Mouse (Mus musculus) bone marrow macrophage, adult 2 months (primary cell): ENCODE measurements around the gene Rgs12.

ENCODE experiments used
- CTCF ChIP-seq: IDR thresholded peaks from 2 replicates; pipeline ENCODE4 v1.5.1; 2012; ENCODE audit warnings: low read depth, mild to moderate bottlenecking, low read length, moderate library complexity
- POLR2A ChIP-seq: IDR thresholded peaks from 2 replicates; pipeline ENCODE4 v1.6.1; 2012; ENCODE audit warnings: mild to moderate bottlenecking, low read depth, low read length, borderline replicate concordance

DNA sequence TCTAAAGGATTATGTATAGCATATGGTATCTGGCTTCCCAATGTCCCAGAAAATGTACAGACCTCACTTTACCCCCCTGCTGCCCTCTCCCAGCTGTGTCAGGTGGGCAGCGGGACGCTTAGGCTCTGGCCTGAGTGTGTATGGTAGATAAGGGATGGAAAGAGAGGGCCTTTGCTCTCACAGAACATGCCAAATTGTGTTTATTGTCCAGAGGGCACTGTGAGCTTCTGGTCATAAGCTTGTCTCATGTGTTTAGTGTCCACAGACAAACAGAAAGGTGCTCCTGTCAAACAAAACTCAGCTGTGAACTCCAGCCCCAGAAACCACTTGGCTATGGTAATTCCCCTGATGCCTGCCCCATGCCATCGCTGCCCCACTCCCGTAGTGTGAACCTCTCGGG lies 80.5 kb downstream of the Rgs12 start:
- TF ChIP-seq POLR2A (no peak), CTCF (no peak)
